Mouse (Mus musculus) ES-Bruce4 (cell line): ENCODE data around the gene Cep128.

Source experiments
- CTCF ChIP-seq: IDR thresholded peaks from one replicate; pipeline ENCODE4 v1.8.1; 2011; ENCODE audit warnings: low read depth, low read length
- POLR2A ChIP-seq: IDR thresholded peaks from one replicate; pipeline ENCODE4 v1.8.1; 2011; ENCODE audit warnings: low read length; ENCODE audit not compliant: insufficient read depth

- no peak for TF ChIP-seq CTCF
- TF ChIP-seq POLR2A, result no peak
Measured at GRCm38 (mm10) chr12:91204330-91204729, 179.9 kb downstream of the Cep128 start.
